ENCODE assay signal across 8 mouse cellular contexts in the genomic region with DNA sequence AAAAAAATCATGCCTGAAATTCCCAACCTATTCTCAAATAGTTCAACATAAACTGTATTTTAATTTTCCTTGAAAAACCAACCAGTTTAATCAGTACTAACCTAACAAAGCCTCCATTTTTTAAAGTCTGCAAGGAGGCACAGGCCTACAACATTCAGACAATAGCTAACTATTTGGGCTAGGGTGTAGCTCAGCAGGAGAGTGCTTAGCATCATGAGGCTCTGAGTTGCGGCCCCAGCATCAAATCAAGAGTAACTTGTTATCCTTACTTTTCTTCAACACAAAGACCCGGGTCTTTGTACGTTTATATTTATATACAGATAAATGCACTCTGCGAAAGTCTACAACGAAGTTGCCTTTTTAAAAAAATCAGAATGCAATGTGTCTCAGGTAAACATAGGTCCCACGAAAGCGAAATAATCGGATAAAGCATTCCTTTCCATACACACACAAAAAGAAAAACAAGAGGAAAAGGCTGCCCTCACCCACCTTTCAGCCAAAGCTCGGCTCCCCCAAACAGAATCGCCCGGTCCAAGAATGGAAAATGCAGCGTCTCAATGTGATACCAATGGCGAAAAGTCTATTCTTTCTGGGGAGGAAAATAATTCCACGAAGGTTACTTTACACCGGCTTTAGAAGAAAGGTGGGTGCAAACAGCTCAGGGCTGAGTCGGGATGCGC. TPM values are rescaled to one million over a fixed set of nuclear protein-coding genes. Genes with fewer than 3 reads are reported as not detected.
DNase-seq lines count a peak whose midpoint lies in the region; ATAC-seq and TF ChIP-seq lines count a peak whose summit lies in the region.

No protein-coding gene starts in this region.

- no peak for TF ChIP-seq CTCF in lung, adult 2 months (IDR thresholded peaks at IDR 0.05; ENCODE audit: insufficient read depth, low read length)
- TF ChIP-seq CTCF in Patski (IDR thresholded peaks at IDR 0.05): no peak

- POLR2A ChIA-PET in Patski (lab: Charles Lee): interaction anchor here (0.6 to 1.5 kb wide), 5 partner anchors 18 to 61 kb away, joined by 3 to 4 read pairs (median 4); a partner anchor contains a TSS

- in situ Hi-C loops in Patski (cut with MboI; ENCODE audit: low pct_unique_long_range_greater_than_20kb): no loop called here

- H3K9me3 ChIP-seq in forebrain, embryonic 16.5 days (ENCODE audit: control insufficient read depth, low read length): no peaks in the 10 kb centered on the region
- H3K9me3 ChIP-seq in liver, embryonic 15.5 days (replicated peaks): no peaks in the 10 kb centered on the region

- H3K4me2 ChIP-seq in forebrain, embryonic 16.5 days (ENCODE audit: low read length): peak overlapping the region; percentile 63
- H3K4me2 ChIP-seq in liver, embryonic 15.5 days: peak overlapping the region; percentile 81

- CTCF ChIA-PET in Patski (lab: Charles Lee): interaction anchor here (1.5 kb wide), 1 partner anchor 53 kb away, joined by 4 read pairs; no protein-coding TSS in a partner anchor

- no peak for TF ChIP-seq POLR2A in lung, adult 2 months (IDR thresholded peaks at IDR 0.05; ENCODE audit: borderline replicate concordance, extremely low read depth, low read depth, low read length)

- peaks cover 3% of the 10 kb centered on the region; the same call in 1 of the 2 replicates for H3K36me3 ChIP-seq in forebrain, embryonic 16.5 days (ENCODE audit: control insufficient read depth, insufficient read depth)
- peaks cover 10% of the 10 kb centered on the region; the same call in 1 of the 2 replicates for H3K36me3 ChIP-seq in liver, embryonic 15.5 days (replicated peaks)

- peak overlapping the region; percentile 95 for H3K9ac ChIP-seq in forebrain, embryonic 16.5 days (replicated peaks; ENCODE audit: low read depth, low read length)
- H3K9ac ChIP-seq in liver, embryonic 15.5 days: peak overlapping the region; percentile 90

- peak overlapping the region; percentile 85 for H3K4me3 ChIP-seq in lung, adult 2 months (replicated peaks; ENCODE audit: extremely low read depth, low read depth, low read length)
- peak overlapping the region; percentile 94 for H3K4me3 ChIP-seq in forebrain, embryonic 16.5 days (replicated peaks; ENCODE audit: low read length)
- peak overlapping the region; percentile 95 for H3K4me3 ChIP-seq in liver, embryonic 15.5 days (replicated peaks)

- H3K4me1 ChIP-seq in lung, adult 2 months (ENCODE audit: control insufficient read depth, insufficient read depth, low read length): peaks cover 7% of the 10 kb centered on the region
- peaks cover 32% of the 10 kb centered on the region for H3K4me1 ChIP-seq in forebrain, embryonic 16.5 days (replicated peaks; ENCODE audit: control insufficient read depth, insufficient read depth, low read length)
- H3K4me1 ChIP-seq in liver, embryonic 15.5 days (replicated peaks): peaks cover 28% of the 10 kb centered on the region

- WGBS in lung, adult 2 months: under 1% methylated on average over 17 of the region's 17 CpGs
- WGBS in forebrain, embryonic 16.5 days: under 1% methylated on average over 17 of the region's 17 CpGs
- WGBS in liver, embryonic 15.5 days (ENCODE audit: insufficient replicate concordance): under 1% methylated on average over 17 of the region's 17 CpGs

- peak; percentile 38 for ATAC-seq in Patski
- ATAC-seq in forebrain, embryonic 16.5 days: no peak; the same call in 1 of the 2 replicates
- no peak for ATAC-seq in liver, embryonic 15.5 days (ENCODE audit: insufficient read depth)

- DNase-seq in lung, adult 2 months: no peak
- no peak for DNase-seq in lung, adult 18-20 months
- DNase-seq in Patski (ENCODE audit: low read depth, low spot score): no peak
- no peak for DNase-seq in urinary bladder, postnatal 36 days (ENCODE audit: low spot score in 2 of 2)
- DNase-seq in spleen, adult 18-20 months: no peak
- DNase-seq in adrenal gland, postnatal 36 days: no peak

- peak overlapping the region; percentile 97 for H3K27ac ChIP-seq in forebrain, embryonic 16.5 days (ENCODE audit: low read length)
- peak overlapping the region; percentile 88 for H3K27ac ChIP-seq in liver, embryonic 15.5 days (replicated peaks)

- no peaks in the 10 kb centered on the region for H3K27me3 ChIP-seq in Patski
- no peaks in the 10 kb centered on the region for H3K27me3 ChIP-seq in forebrain, embryonic 16.5 days (replicated peaks; ENCODE audit: control insufficient read depth, insufficient read depth, low read length)
- H3K27me3 ChIP-seq in liver, embryonic 15.5 days: no peaks in the 10 kb centered on the region

RNA-seq across cellular contexts. Expression of a gene that starts 0.5 kb away (rescaled TPM):
- polyA plus RNA-seq in lung, adult 2 months (2012; rRNA removed): 6.6 and 8.9 TPM in 2 replicates
- polyA plus RNA-seq in Patski (2021): 51.8 TPM
- 173 and 186 TPM in 2 replicates for polyA plus RNA-seq in forebrain, embryonic 16.5 days (2015; fragmentation: Nextera tagmentation; extraction: Ambion mirVana)
- 12.3 and 12.9 TPM in 2 replicates for polyA plus RNA-seq in liver, embryonic 15.5 days (2015; fragmentation: Nextera tagmentation; extraction: Ambion mirVana)
- total RNA-seq in adrenal gland, postnatal 36 days (2021): 10 to 100 TPM; 36.8 to 38.1 TPM

RNA-seq across cellular contexts. Expression of a gene that starts 28.1 kb away (rescaled TPM):
- polyA plus RNA-seq in lung, adult 2 months (2012; rRNA removed): 4.6 and 5.0 TPM in 2 replicates
- polyA plus RNA-seq in Patski (2021): 24.4 TPM
- polyA plus RNA-seq in forebrain, embryonic 16.5 days (2015; fragmentation: Nextera tagmentation; extraction: Ambion mirVana): 35.7 and 36.7 TPM in 2 replicates
- polyA plus RNA-seq in liver, embryonic 15.5 days (2015; fragmentation: Nextera tagmentation; extraction: Ambion mirVana): 6.4 and 7.6 TPM in 2 replicates
- 10 to 100 TPM; 21.8 to 22.0 TPM for total RNA-seq in adrenal gland, postnatal 36 days (2021)
